Mouse (Mus musculus): ENCODE measurements at regions not wholly inside any gene's neighbourhood (a gene's known extent, or its start where the extent isn't known, plus 50 kb on each side); places are given as distances from the start of the nearest gene placed in this dataset.
A peak's percentile ranks its signal among the peaks of the same experiment; 100 is the strongest.

DNA sequence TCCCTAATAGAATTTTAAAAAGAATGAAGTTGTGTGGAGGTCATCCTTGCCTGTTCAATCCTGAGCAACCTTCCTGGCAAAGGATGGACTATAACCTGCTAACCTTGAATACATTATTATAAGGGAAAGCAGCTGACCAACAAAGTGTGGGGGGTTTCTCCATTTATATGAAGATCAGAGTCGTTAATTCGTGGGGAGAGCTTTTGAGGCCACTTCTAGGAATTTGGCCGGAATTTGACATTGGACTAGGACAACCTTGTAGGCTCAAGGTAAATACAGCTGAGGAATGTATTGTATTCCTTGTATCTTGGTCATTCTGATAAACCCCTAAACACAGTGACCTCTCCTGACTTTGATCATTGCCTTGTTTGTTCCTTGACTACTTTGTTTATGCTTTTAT lies 56.9 kb downstream of the Klf4 start:
- DNase-seq (ENCODE audit: low spot score in 2 of 2): no peak

DNA sequence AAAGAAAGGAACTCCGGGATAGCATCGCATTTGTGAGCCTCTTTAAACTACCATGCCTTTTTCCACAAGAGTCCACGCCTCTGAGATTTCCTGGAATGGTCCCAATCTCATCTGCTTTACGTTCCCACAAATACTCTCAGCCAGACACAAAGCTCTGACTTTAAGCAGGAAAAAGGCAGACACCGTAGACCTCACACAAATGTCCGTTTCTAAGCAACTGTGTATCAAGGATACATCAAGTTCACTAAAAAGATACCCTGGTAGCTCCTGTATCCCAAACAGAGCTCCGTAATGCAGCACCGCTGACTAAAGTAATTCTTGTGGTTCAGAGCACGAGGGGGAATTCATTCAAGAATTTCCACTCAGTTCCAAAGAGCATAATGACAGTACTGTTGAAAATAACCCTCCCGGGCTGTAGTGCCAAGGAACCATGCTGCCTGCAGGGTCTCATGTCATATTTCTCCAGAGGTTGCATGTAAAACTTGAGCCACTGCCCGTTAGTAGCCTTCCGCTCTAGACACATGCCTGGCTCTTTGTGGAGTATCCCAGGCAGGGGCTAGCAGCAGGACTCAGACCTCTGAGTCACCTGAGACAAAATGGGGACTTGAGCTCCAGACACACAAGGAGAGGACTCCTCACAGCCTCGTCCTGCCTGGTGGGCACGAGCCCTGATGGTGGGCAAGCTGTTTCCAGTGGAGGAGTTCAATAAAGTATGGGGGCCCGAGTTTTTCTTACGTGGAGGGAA lies 58.0 kb downstream of the Klf4 start:
- DNase-seq (ENCODE audit: low spot score in 2 of 2): no peak

DNA sequence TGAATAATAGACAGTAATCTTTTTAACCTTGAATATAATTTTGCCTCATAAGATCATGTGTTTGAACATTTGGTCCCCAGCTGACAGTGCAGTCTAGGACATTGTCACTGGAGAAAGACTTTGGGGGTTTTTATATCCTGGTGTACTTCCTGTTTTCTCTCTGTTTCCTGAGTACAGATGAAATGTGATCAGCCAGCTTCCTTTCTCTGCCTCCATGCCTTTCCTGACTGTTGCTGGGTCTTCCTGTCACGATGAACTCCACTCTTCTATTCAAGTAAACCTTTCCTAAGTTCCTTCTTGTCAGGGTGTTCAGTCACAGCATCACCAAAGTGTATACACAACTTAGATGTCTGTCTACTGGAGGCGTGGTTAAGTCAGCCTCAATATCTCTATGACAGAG lies 59.6 kb downstream of the Klf4 start:
- DNase-seq (ENCODE audit: low spot score in 2 of 2): no peak

DNA sequence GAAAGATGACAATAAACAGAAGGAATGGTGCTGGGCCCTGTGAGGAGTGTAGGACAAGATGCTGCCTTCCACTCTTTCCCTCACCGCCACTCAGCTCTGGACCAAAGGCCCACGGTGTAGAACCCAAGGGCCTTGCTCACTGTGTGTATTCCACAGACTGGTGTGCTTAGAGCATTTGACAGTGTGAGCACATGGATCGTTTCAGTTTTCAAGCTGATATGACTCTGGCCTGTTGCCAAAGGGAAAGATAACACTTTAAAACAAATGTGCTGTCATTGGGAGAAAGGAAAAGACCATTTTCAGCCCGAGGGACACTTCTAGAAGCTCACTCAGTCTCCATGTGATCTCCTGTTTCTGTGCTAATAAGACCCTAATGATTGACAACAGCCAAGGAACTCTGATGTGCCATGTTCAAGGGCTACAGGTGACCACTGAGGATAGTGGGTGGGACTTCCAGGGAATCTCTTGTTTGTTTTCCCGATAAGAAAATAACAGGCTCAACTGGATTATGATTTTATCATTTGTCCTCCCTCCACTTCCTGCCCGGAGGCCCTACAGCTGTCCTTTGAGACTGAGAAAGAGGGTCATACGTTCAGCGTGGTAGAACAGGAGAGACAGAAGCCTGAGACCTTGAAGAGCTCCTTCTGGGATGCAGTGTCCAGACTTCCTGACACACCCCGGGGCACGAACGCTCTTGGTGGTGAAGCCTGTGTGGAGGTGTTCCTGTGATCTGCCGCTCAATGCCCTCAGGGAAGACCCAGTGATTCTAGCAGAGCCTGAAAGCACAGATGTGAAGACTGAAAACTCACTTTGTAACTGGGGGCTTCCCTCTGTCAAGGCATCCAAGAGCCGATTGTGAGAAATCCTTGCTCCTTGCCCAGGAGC lies 61.2 kb downstream of the Klf4 start:
- DNase-seq (ENCODE audit: low spot score in 2 of 2): no peak

DNA sequence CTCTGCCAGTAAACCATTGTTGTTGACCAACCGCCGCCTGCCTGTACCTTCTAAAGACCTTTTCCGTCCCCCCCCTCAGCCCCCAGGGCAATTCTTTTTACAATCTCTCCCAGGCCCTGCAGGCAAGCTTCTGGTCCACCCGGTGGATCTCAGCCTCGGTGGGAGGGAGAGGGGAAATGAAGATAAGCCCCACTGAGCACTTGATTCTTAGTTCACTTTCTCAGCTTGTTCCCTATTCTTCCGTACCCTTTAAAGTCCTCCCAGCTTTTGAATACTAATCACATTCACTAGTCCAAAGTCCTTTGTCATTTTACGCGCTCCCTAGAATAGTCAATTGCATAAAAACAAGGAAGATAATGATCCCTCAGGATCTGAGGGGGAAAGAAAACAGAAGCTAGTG lies 68.1 kb downstream of the Klf4 start:
- no peak for DNase-seq (ENCODE audit: low spot score in 2 of 2)

DNA sequence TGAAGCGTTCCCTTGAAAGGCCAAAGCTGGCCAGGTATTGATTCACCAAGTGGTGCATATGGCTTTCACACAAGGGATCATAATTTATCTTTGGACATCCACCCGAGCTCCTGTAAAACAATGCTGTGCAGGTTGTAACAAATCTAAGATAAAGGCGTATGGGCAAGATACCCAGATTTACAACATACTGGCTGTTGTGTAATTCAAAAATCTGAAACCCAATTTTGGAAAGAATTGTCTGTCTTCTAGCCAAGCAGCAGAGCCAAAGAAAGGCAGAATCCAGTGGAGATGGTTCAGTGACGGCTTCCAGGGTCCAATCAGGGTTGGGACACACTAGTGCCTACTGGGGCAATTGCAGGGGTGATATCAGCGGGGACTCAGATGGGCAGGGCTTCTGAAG lies 70.3 kb downstream of the Klf4 start:
- DNase-seq (ENCODE audit: low spot score in 2 of 2): no peak

DNA sequence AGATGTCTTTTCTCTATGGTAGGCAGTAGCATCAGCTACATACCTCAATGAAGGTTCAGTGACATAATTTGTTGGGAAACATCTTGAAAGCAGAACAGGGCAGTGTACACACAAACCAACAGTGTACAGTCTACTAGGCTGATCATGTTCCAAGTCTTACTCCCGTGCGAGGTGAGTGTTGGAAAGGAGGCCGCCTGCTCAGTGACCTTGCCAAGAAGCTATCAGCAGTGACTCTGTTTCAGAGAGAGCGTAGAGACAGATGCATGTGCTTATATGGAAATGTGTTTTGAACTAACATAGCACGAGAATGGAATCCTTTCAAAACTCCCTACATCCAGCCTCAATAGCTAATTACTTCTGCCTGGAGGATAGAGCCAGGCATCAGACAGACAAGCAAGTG lies 78.4 kb downstream of the Klf4 start:
- DNase-seq (ENCODE audit: low spot score in 2 of 2): no peak

DNA sequence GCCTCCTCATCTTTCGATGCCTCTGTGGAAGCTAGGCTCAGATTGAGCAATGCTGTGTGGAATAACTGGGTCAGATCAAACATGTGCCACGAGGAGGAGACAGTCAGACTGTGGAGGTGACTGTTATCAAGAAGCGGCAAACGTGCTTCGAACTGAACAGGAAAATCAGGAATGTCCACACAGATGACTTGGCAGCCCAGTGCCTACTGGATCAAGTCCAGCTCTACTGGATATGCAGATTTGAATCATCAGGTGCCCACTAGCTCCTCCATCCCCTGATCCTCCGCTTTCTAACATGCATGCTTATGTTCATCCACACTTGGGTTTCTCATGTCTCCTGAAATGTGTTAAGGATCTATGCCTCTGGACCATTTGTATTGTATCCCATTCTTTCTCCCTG lies 79.7 kb downstream of the Klf4 start:
- DNase-seq (ENCODE audit: low spot score in 2 of 2): no peak

DNA sequence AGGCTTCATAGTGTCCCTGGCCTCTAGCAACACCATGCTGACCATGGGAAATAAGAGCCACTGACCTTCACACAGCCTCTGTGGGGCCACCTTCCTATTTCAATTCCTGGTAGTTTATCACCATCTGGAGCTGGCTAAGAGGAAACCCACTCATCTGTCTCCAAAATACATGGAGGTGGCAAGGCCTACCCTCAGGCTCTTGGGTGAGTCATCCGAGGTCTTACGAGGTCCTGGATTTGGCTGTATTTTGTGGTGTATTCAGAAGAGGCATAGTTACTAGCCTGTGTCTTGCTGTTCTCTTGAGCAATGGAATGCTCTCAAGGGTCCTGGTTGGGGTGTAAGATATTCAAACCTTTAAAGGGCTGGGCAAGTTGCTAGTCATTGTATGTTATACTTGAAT lies 80.6 kb downstream of the Klf4 start:
- DNase-seq (ENCODE audit: low spot score in 2 of 2): no peak

DNA sequence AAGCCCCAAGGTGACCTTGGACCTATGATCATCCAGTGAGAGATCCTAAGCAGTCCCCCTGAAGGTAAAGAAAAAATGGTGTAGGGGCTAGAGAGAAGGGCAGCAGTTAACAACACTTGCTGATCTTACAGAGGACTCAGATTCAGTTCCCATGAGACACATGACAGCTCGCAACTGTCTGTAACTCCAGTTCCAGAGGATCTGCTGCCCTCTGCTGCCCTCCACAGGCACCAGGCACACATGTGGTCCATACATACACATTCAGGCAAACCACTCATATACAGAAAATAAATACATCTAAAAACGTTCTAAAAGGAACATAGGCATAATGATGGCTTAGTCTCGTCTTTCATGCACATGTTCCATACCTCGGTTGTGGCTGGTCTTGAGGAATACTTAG lies 81.2 kb downstream of the Klf4 start:
- no peak for DNase-seq (ENCODE audit: low spot score in 2 of 2)

DNA sequence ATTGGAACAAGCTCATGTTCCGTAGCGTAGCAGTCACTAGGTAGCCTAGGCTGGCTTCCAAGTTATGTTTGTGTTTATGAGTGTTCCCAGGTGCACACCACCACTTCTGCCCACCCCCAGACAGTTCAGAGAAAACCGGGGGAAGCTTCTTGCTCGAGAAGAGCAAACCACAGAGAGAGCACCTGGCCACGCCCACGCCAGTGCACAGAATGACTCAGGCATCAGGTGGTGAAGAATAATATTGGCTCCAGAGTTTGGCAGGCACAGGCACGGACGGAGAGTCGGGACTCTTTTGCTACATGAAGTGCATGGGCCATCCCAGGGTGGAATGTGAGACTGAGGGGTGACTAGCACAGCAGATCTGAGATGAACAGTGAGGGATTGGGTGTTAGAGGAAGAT lies 88.8 kb downstream of the Klf4 start:
- peak in 1 of 2 experiments; percentile 28 for DNase-seq (ENCODE audit: low spot score in 2 of 2)

DNA sequence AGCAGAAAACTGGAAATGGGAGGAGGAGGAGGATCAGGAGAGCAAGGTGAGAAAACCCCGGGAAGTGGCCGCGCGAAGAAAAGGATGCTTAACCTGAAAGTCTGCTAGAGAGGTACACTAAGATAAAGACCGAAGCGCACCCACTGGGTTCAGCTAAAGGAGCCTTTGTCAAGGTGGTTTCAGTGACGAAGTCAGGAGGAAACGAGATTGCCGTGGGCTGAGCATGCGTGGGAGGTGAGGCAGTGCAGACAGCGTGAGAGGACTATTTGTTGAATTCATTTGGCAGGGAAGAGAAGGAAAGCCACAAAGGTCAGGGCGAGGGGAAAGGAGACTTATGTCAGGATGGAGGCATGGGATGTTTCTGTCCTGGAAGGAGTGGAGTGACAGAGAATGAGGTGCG lies 90.2 kb downstream of the Klf4 start:
- DNase-seq (ENCODE audit: low spot score in 2 of 2): peak; percentile 11 to 26
